Mouse (Mus musculus): ENCODE results near the gene Sugct. TPM values are rescaled to one million over a fixed set of nuclear protein-coding genes. Genes with fewer than 3 reads are reported as not detected.

The Sugct gene
- polyA plus RNA-seq, 2 experiments = 2.4 to 3.6 TPM

GRCm38 (mm10) chr13:16977743-16978142, 717.6 kb downstream of the Sugct start:
- no peak for DNase-seq (ENCODE audit: low spot score)
- Histone ChIP-seq H3K4me1 (ENCODE audit: control insufficient read depth, insufficient read depth, low read length) (no peaks in the 10 kb centered on the region), H3K27me3 (ENCODE audit: control insufficient read depth, insufficient read depth, low read length) (no peaks in the 10 kb centered on the region), H3K9me3 (ENCODE audit: control insufficient read depth, low read length) (no peaks in the 10 kb centered on the region), H3K36me3 (ENCODE audit: control insufficient read depth, insufficient read depth, low read length) (no peaks in the 10 kb centered on the region), H3K4me3 (replicated peaks; ENCODE audit: low read length) (no peak overlapping the region), H3K9ac (ENCODE audit: low read depth, low read length, severe bottlenecking) (no peak overlapping the region), H3K4me2 (replicated peaks; ENCODE audit: low read depth, low read length, severe bottlenecking) (no peak overlapping the region), H3K27ac (replicated peaks; ENCODE audit: low read depth, low read length) (no peak overlapping the region)
- no peak for ATAC-seq (ENCODE audit: low FRiP score, low read depth)
- WGBS = 74% methylated on average over 6 of the region's 6 CpGs
- no peak for TF ChIP-seq POLR2A (IDR thresholded peaks at IDR 0.05; ENCODE audit: borderline replicate concordance, extremely low read depth, insufficient read depth, insufficient read length)

- Histone ChIP-seq H3K27me3 (ENCODE audit: control insufficient read depth, insufficient read depth, low read length) (no peaks in the 10 kb centered on the region), H3K36me3 (ENCODE audit: control insufficient read depth, insufficient read depth, low read length) (no peaks in the 10 kb centered on the region), H3K27ac (replicated peaks; ENCODE audit: low read depth, low read length) (no peak overlapping the region), H3K4me2 (replicated peaks; ENCODE audit: low read depth, low read length, severe bottlenecking) (no peak overlapping the region), H3K9me3 (ENCODE audit: control insufficient read depth, low read length) (no peaks in the 10 kb centered on the region), H3K4me3 (replicated peaks; ENCODE audit: low read length) (no peak overlapping the region), H3K9ac (ENCODE audit: low read depth, low read length, severe bottlenecking) (no peak overlapping the region), H3K4me1 (ENCODE audit: control insufficient read depth, insufficient read depth, low read length) (no peaks in the 10 kb centered on the region)
- no peak for TF ChIP-seq POLR2A (IDR thresholded peaks at IDR 0.05; ENCODE audit: borderline replicate concordance, extremely low read depth, insufficient read depth, insufficient read length)
- WGBS = 94% methylated on average over 2 of the region's 2 CpGs
- DNase-seq (ENCODE audit: low spot score) (no peak), ATAC-seq (ENCODE audit: low FRiP score, low read depth) (no peak)
Observed at GRCm38 (mm10) chr13:16971277-16971676, 724.1 kb downstream of the Sugct start.

GRCm38 (mm10) chr13:16968995-16969394, 726.4 kb downstream of the Sugct start:
- Histone ChIP-seq H3K4me3 (replicated peaks; ENCODE audit: low read length) (no peak overlapping the region), H3K27ac (replicated peaks; ENCODE audit: low read depth, low read length) (no peak overlapping the region), H3K36me3 (ENCODE audit: control insufficient read depth, insufficient read depth, low read length) (no peaks in the 10 kb centered on the region), H3K27me3 (ENCODE audit: control insufficient read depth, insufficient read depth, low read length) (no peaks in the 10 kb centered on the region), H3K4me2 (replicated peaks; ENCODE audit: low read depth, low read length, severe bottlenecking) (no peak overlapping the region), H3K4me1 (ENCODE audit: control insufficient read depth, insufficient read depth, low read length) (no peaks in the 10 kb centered on the region), H3K9ac (ENCODE audit: low read depth, low read length, severe bottlenecking) (no peak overlapping the region), H3K9me3 (ENCODE audit: control insufficient read depth, low read length) (no peaks in the 10 kb centered on the region)
- DNase-seq (ENCODE audit: low spot score) (no peak), ATAC-seq (ENCODE audit: low FRiP score, low read depth) (no peak)
- 81% methylated on average over 5 of the region's 5 CpGs for WGBS
- no peak for TF ChIP-seq POLR2A (IDR thresholded peaks at IDR 0.05; ENCODE audit: borderline replicate concordance, extremely low read depth, insufficient read depth, insufficient read length)

GRCm38 (mm10) chr13:16964823-16965475, 730.4 kb downstream of the Sugct start:
- ATAC-seq (ENCODE audit: low FRiP score, low read depth) = no peak
- 59% methylated on average over 4 of the region's 4 CpGs for WGBS

GRCm38 (mm10) chr13:16952045-16952444, 743.3 kb downstream of the Sugct start:
- no peaks in the 10 kb centered on the region for H3K36me3 ChIP-seq (ENCODE audit: control insufficient read depth, insufficient read depth, low read length)
- no peaks in the 10 kb centered on the region for H3K27me3 ChIP-seq (ENCODE audit: control insufficient read depth, insufficient read depth, low read length)
- WGBS = 49% methylated on average over 4 of the region's 4 CpGs
- no peak for TF ChIP-seq POLR2A (IDR thresholded peaks at IDR 0.05; ENCODE audit: borderline replicate concordance, extremely low read depth, insufficient read depth, insufficient read length)
- H3K4me3 ChIP-seq (replicated peaks; ENCODE audit: low read length) = no peak overlapping the region
- no peak overlapping the region for H3K9ac ChIP-seq (ENCODE audit: low read depth, low read length, severe bottlenecking)
- no peak overlapping the region for H3K4me2 ChIP-seq (replicated peaks; ENCODE audit: low read depth, low read length, severe bottlenecking)
- H3K4me1 ChIP-seq (ENCODE audit: control insufficient read depth, insufficient read depth, low read length) = no peaks in the 10 kb centered on the region
- no peaks in the 10 kb centered on the region for H3K9me3 ChIP-seq (ENCODE audit: control insufficient read depth, low read length)
- no peak overlapping the region for H3K27ac ChIP-seq (replicated peaks; ENCODE audit: low read depth, low read length)
- DNase-seq (ENCODE audit: low spot score) = no peak
- ATAC-seq (ENCODE audit: low FRiP score, low read depth) = no peak

More at GRCm38 (mm10) chr13:16964823-16965475, 730.4 kb downstream of the Sugct start:
- Histone ChIP-seq H3K9me3 (ENCODE audit: control insufficient read depth, low read length) (no peaks in the 10 kb centered on the region), H3K4me1 (ENCODE audit: control insufficient read depth, insufficient read depth, low read length) (no peaks in the 10 kb centered on the region), H3K36me3 (ENCODE audit: control insufficient read depth, insufficient read depth, low read length) (no peaks in the 10 kb centered on the region), H3K4me2 (replicated peaks; ENCODE audit: low read depth, low read length, severe bottlenecking) (no peak overlapping the region), H3K27ac (replicated peaks; ENCODE audit: low read depth, low read length) (no peak overlapping the region), H3K4me3 (replicated peaks; ENCODE audit: low read length) (no peak overlapping the region), H3K27me3 (ENCODE audit: control insufficient read depth, insufficient read depth, low read length) (no peaks in the 10 kb centered on the region), H3K9ac (ENCODE audit: low read depth, low read length, severe bottlenecking) (no peak overlapping the region)
- TF ChIP-seq POLR2A (IDR thresholded peaks at IDR 0.05; ENCODE audit: borderline replicate concordance, extremely low read depth, insufficient read depth, insufficient read length) = no peak
- DNase-seq (ENCODE audit: low spot score) = no peak
